Mouse (Mus musculus): ENCODE measurements around the gene 4933427D14Rik.
A peak's percentile ranks its signal among the peaks of the same experiment; 100 is the strongest.

4933427D14Rik gene

DNA sequence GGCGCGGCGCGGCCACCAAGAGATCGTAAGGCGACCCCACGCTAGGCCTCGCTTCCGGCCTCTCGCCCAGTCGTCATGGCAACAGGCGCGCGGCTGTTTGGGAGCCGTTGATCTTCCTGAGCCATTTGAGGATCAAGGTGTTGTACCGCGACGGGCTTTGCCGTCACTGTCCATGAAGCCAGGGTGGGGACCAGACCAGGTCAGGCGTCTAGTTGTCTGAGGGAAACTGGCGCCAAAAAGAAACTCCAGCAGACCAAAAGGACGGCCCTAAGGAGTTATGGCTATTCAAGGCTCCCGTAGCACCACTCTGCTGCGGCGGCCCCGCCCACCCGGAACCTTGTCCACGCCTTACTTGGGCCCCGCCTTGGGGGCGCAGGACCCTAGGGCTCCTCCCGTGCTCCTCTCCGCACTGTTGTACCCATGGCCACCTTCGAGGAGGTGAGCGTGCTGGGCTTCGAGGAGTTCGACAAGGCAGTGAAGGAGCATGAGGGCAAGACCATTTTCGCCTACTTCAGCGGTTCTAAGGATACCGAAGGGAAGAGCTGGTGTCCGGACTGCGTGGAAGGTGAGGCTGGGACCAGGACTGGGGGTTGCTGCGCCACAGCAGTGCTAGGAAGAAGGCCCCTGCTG lies at the start of gene 4933427D14Rik, which contains the start of gene Txndc17:
TSS of gene 4933427D14Rik (minus strand) at position 256 of the 630 bp plus-strand sequence.
TSS of gene Txndc17 (plus strand) at position 344 of the 630 bp plus-strand sequence.
- DNase-seq (ENCODE audit: low read depth, low spot score): peak; percentile 57

DNA sequence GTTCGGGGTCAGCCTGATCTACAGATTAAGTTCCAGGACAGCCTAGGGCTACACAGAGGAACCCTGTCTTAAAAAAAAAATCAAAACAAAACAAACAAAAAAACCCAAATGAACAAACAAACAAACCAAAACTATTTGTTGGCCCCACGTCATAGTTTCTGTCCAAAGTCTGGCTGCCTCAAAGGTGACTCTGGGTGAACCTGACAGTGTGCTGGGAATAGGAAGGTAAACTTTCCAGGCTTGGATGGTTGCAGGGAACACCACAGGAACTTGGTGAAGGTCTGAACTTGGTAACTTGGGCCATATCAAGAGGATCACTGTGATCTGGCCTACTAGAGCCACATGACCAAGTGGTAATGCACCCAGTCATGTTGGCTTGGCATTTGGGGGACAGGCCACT lies 49.2 kb upstream of the 4933427D14Rik start:
- no peak for DNase-seq (ENCODE audit: low read depth, low spot score)

DNA sequence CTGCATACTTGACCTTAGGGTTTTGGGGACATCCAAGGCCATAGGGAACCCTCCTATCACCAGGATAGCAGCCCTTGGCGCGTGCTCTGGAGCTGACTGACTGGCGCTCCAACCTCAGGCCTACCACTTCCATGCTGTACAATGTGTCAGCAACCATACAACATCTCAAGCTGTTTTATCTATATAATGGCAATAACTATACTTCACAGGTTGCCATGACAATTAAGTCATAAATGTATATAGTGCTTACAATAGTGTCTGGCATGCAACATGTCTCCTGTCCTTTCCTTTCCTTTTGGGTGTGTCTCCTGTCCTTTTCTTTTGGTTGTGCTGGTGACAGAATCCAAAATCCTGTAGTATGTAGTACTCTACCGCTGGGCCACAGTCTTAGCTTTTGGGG lies 48.4 kb upstream of the 4933427D14Rik start:
- no peak for DNase-seq (ENCODE audit: low read depth, low spot score)

DNA sequence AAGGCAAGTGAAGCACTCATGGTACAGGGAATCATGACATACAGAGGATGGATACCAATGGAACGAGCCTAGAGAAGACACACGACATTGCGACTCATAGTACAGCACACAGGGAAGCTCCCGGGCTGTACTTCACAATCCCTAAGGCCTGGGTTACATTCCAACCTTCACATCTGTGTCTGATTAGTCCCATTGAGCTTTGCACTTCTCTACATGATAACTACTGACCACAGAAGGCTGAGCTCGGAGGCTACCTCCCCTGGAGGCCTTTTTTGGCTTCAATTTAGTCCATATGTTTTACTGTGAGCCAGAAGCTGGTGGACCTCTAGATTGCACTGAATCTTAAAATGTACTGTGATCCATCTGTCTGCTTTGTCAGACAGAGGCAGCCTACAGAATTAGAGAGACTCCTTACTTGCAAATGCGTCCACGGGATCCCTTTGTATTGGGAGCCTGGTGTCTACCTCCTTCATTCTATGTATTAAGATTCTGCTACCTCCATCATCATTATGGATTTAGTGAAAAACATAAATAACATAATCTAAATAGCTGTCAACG lies 38.0 kb upstream of the 4933427D14Rik start:
- DNase-seq (ENCODE audit: low read depth, low spot score): no peak

DNA sequence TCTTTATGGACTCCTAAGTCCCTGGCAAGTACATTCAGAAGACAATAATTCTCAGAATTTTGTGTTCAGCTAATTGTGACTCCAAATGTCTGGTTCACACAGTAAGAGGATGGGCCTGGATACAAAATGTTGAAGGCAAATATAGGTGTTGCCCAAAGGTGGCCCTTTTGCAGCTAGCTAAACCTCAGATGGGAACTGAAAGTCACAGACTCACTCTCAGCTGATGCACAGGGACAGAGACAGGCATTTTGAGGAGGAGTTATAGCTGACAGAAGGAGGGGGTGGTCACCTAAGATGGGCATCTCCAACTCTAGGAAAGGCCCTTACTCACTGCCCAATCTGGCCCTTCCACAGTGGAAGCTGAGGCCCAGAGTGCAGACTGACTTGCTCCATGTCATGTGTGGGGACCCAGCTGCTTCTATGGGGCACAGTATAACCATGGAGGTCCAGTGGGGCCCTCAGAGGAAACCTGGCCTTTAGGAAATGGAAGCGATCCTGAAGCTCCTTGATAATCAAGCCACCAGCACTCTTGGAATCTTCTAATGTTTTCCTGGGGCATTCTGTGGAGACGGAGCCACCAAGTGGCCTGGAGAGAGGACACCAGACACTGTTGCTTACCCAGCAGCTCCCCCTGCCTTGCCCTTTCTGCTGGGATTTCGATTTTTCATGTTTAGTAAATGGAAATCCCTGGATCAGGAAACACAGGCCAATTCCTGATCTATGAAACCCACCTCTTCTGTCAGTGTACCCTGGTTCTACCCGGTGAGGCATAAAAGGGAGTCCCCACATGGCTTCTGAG lies 33.0 kb upstream of the 4933427D14Rik start:
- DNase-seq (ENCODE audit: low read depth, low spot score): no peak

DNA sequence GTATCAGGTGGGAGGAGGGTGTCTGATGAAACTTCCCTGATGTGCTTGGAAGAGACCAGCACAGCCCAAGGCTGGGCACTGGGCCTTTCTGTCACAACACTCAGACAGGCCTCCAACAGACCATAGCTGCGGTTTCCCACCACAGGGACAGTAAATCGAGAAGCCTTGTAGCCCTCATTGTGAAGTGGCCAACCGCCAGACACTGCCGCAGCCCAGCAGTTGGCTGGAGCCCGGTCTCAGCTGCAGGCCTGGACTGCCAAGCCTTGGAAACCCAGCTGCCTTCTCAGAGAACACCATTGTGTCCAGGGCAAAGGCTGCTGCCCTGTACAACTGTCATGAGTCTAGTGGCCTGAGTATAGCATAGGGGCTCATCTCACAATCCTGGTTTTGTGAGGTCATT lies 26.8 kb upstream of the 4933427D14Rik start:
- no peak for DNase-seq (ENCODE audit: low read depth, low spot score)

DNA sequence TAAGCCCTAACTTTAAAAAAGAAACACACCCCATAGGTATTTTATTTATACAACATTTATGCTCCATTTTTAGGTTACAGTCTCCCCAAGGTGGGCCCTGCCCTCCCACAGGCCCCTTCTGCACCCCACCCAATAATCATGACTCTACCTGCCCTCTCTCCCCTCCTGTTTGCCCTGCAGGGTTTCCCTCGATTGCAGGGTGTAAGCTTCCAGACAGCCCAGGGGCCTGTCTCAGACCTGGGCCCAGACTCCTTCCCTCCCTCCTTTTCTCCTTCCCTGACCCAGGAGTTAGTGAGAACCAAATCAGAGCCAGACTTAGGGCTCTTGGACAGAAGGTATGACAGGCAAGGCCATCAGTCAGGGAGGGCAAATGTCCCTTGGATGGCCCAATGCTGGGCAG lies 25.7 kb upstream of the 4933427D14Rik start:
- no peak for DNase-seq (ENCODE audit: low read depth, low spot score)

DNA sequence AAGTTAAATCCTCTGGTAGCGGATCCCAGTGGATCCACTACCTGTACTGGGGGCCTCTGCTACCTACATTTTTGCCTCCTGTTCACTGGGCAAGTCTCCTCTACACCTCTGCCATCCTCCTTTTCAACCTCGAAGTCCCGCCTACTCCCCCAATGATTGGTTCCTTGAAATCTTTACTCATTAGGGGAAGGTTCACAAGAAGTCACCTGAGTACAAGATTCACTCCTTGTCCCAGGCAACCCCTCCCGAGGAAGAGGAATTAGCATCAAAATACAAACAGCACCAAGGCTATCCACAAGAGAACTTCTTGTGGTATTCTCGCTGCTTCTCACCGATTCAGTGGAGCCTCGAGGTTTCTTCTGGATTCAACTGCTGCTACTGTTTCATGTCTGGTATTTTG lies 24.8 kb upstream of the 4933427D14Rik start:
- DNase-seq (ENCODE audit: low read depth, low spot score): no peak

DNA sequence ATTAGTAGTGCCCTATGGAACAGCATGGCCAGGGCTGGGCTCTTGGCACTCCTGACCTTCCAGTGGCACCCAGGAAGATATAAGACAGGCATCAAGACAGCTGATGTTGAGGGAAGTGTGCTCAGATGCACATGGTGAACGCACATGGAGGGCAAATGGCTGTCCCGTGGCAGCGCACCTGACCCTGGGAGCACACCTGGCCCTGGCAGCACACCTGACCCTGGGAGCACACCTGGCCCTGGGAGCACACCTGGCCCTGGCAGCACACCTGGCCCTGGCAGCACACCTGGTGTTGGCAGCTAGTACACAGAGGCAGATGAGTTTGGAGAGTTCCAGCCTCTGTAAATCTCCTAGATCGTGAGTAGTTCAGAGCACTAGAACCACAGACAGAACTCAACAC lies 21.3 kb upstream of the 4933427D14Rik start:
- no peak for DNase-seq (ENCODE audit: low read depth, low spot score)

DNA sequence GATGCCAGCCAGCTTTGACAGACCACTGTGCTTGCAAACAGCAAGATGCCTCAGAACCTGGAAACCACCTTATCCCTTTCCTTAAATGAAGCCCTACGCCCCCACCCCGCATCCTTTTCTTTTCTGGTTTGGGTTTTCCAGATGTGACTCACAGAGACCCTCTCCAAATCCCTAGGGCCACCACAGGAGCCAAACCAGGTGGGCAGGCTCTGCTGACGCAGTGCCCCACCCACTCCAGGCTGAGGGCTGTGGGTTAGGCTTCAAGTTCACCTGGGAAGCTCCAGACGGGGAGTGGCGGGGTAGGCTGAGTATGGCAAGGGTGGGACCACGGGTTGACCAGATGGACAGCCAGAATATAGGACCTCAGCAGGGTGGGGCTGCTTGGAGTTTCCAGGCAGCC lies 19.6 kb upstream of the 4933427D14Rik start:
- no peak for DNase-seq (ENCODE audit: low read depth, low spot score)

DNA sequence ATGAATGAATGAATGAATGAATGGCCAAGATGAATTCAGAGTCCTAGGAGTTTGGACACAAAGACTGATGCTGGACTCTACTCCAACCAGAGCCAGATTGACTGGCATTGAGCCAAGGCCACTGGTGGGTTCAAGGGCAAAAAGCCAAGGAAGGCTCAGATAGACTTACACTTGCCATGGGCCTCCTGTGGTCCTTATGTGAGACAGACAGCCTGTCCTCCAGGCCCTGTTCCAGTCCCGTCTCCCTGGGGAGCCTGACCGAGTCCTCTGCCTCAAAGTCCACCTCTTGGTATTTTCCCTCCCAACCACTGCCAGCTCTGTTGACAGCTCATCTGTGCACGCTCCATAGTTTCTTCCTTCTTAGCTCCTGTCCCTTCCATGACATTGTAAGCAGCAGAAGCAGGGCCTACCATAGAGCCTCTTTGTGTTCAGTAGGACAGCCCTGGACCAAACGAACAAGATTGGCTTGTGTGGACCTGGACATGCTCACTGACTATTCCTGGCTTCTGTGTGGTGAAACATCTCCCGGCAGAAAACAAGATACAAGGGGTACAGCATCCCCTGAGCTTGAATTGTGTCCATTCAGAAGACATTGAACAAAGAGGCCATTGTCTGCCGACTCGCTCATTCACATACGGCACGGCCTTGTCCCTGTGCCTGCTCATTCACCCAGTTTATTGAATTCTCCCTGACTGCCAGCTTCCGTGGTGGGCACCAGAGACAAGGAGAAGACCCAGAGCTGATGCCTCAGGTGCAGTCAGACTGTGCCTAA lies 18.9 kb upstream of the 4933427D14Rik start:
- no peak for DNase-seq (ENCODE audit: low read depth, low spot score)

DNA sequence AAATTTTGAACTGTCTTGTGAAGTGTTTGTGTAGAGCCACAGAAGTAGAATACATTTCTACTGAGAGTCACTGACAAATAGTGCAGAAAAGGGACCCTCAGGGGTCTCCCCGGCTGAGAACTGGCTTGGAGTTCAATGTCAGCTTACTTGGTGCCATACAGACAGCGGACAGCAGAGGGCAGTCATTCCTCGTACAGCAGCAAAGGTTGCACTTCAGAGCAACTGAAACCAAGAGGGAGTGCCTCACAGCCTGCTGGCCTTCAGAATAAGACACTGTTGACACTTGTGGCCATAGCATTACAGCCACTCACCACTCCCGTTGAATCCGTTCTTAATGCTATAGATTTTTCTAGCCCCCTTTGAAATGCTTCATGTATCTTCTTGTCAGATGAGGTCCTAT lies 17.6 kb upstream of the 4933427D14Rik start:
- peak; percentile 45 for DNase-seq (ENCODE audit: low read depth, low spot score)

DNA sequence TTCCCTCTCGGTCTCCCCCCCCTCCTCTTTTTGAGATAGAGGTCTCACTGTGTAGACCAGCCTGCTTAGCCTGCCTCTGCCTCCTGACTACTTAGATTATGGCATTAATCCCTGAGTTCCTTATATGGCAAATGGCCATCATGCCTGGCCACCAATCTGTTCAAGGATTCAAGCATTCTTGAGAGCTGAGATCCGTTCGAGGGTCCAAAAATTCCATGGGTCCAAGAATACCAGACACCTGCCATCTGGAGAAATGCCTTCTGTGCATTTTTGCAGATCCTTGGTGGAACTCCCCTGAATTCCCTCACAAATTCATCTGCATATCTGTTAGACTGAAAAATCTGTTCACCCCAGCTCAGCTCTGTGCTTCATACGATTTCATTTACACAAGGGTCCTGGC lies 16.2 kb upstream of the 4933427D14Rik start:
- no peak for DNase-seq (ENCODE audit: low read depth, low spot score)

DNA sequence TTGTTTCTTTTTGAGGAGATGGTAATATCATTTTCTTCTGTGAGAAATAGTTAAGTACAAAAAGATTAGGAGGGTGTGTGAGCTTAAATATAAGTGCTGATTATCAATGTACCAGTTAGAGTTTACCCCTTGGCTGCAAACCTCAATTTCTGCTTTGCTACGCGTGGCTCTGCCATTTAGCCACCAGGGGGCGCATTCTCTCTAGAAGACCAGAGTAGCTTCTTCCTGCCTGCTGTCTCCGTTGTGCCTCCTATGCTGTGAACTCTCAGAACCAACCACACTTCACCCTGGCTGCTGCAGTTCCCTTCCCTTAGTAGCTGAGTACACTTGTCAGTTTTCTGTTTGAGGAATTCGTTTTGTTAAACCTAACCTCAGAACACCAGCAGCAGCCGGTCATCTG lies 14.0 kb upstream of the 4933427D14Rik start:
- peak; percentile 52 for DNase-seq (ENCODE audit: low read depth, low spot score)

DNA sequence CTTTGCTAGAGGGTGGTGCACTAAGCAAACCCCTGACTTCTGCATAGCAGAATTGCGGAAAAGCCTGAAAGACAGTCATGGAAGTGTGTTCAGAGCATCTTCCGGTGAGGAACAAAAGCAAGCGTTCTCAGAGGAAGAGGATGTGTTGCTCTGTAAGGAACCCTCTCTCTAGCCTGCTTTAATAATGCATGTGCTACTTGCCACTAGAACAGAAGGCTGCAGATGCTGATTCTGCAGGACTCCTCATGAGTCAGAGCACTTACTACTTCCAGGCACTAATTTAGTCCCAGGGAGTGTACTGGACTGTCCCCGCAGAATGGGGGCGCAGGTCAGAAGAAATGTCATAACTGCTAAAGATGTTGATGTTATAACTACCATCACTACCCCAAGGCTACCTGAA lies 9.9 kb upstream of the 4933427D14Rik start:
- no peak for DNase-seq (ENCODE audit: low read depth, low spot score)

DNA sequence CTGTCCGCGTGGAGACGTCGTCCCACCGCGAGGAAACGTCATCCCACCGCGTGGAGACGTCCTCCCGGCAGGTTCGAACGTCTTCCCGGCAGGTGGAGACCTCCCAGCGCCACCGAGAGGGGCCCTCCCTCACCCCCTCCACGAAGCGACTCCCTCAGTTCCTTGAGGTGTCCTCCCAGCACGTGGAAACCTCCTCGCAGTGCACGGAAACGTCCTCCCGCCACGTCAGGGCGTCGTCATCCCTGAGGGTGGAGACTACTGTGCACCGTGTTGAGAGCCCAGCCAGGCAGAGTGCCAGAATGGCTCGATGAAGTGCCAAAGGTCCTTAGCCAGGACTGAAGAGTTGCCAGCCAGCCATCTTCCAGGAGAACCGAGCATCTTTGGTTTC lies 8.1 kb upstream of the 4933427D14Rik start, which contains the start of gene Med31:
TSS of gene Med31 (minus strand) at position 183 of the 388 bp plus-strand sequence.
- peak; percentile 30 for DNase-seq (ENCODE audit: low read depth, low spot score)

DNA sequence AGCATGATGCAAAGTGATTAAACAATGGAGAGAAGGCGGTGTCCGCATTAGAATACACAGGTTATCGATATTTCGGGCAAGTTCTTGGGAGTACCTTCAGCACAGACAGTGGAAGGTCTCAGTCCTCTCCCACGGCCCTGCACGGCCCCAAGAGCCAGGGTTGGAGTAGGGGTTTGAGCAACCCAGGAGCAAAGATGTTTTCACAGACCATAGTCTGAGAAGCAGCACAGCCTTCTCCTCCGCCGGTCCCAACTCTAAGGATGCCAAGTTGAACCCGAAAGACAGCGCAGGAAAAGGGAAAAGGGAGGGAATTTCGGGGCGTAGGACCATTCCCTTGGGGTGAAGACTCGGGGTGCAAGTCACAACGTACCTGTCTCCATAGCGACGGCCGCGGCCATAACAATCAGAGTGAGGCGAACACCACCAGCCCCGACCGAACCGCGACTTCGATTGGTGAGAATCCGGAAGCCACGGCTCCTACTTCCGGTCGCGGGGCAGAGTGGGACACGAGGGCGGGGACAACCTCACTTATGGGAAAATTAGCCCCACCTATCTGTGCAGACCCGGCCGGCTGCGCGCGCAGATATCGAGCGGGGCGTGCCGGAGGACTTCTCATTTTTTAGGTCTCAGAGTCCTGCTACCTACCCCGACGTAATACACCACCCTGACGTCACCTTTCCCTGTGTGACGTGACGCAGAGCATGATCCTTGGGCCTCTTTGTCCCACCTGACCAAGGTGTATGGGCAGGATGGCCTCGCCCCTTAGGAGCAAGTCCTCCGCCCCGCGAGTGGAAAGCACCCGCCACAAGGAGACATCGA lies 7.5 kb upstream of the 4933427D14Rik start:
- peak; percentile 81 for DNase-seq (ENCODE audit: low read depth, low spot score)

DNA sequence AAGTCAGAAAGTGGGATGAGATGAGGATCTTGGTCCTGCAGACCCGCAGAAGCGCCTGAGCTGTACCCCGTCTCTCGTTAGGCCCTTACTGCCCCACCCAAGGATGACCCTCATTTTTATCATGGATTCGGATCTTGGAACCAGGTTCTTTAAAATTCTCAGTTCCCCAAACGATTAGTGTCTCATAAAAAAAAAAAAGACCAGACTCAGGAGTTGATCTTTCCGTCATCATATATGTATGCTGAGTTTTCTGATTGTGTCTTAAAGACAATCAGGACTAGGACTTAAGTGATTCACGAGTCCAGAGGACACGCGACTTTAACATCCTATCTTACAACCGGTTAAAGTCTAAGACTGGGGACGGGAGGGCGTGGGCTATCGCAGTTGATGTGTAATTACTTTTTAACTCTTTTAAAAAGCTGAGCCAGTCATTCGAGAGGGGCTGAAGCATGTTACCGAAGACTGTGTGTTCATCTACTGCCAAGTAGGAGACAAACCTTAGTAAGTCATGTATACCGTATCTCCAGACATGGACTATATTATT lies 647 bp upstream of the 4933427D14Rik start:
- no peak for DNase-seq (ENCODE audit: low read depth, low spot score)

DNA sequence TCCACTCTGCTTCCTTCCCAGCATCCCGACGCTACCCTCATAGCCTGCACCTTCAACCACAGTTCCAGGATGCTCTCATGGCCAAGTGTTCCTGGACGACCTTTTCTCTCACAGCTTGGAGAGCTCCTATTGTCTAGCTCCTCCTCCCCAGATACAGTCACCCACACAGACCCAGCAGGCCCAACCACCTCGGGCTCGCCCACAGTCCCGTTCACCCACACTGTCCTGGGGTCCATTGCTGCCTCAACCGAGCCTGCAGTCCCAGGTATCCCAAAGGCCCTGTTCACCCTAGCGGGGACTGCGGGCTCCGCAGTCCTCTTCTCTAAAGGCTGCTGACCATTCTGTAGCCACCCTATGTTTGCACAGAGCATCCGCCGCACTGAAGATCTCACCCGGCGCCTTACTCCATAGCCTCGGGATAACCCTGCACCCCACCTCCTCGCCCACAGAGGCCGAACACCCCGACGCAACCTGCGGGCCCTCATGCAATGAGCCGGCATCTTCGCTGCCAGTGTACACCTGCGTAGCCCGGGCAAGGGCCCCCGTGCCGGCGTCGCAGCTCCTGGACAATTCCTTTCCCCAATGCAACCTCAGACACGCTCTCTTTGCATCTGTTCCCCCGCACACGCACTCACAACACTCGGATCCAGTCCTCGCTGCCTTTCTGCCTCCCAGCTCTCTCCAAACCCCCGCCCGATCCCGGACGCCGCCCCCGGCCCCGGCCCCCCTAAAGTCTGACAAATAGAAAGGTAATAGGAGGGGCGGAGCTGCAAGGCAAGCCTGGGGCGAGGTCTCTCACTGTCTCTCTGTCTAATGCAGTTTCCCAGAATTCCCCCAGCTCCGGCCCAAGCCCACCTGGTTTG lies 687 bp downstream of the 4933427D14Rik start, which contains the start of gene Gm43951:
TSS of gene Gm43951 (minus strand) at position 500 of the 863 bp plus-strand sequence.
- DNase-seq (ENCODE audit: low read depth, low spot score): no peak

DNA sequence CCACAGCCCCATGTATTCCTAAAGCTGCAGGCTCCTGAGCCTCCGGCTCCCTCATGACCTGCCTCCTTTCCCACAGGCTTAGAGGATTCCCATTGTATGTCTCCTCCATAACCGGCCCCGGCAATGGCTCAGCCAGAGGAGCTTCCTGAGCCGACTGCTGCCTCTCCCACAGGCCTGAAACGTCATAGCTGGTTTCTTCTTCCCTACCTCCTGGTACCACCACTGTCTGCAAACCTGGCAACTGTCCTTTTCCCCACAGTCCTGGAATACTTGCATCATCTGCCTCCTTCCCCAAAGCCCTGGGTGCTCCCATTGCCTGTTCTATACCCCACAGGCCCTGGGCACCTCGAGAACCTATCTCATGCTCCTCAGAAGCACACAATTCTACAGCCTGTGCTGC lies 2.0 kb downstream of the 4933427D14Rik start:
- DNase-seq (ENCODE audit: low read depth, low spot score): no peak

Data from retina, adult 2 months (tissue).